ENCODE assay signal across 14 mouse cellular contexts in the genomic region with DNA sequence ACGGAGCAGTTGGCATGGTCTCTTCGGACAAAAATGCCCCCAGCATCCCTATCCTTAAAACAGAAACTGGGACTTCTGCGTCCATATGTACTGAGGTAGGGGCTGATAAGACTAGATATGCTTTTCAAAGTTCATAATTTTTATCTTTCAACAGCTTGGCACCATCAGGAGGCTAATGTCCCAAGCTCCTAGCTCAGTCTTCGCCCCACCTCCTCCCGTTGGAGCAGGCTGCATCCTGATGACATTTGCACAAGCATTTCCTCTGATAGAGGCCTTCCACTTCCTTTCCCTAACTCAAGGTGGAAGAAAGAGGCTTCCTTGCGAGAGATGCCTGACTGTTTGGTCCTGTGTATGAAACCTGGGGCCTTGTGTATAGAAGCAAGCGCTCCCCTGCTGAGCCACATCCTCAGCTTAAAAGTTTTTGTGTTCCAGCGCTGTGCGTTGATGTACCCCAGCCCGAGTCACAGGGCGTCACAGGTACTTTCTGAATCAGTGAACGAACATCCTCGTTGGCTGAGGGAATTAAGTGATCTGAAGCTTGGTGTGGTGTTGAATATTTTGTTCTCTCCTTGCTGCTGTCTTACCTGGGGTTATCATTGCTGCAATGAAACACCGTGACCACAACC. TPM values are rescaled to one million over a fixed set of nuclear protein-coding genes. Genes with fewer than 3 reads are reported as not detected.
DNase-seq lines count a peak whose midpoint lies in the region; ATAC-seq lines count a peak whose summit lies in the region.
"Had no signal": no experiment of that assay in that cellular context is flagged by ENCODE, and none has a peak within 500 bp of the region (broad histone marks: within the 10 kb centered on the region; RNA-seq: fewer than 3 reads in every experiment).

No protein-coding gene starts in this region.

- 80% methylated on average over 14 of the region's 14 CpGs for WGBS in forebrain, embryonic 13.5 days
- 79% methylated on average over 14 of the region's 14 CpGs for WGBS in forebrain, embryonic 11.5 days
- 76% methylated on average over 14 of the region's 14 CpGs for WGBS in hindbrain, embryonic 15.5 days
- 76% methylated on average over 14 of the region's 14 CpGs for whole genome bisulfite sequencing in hindbrain, embryonic 12.5 days
- 80% methylated on average over 14 of the region's 14 CpGs for WGBS in midbrain, embryonic 15.5 days

- peak overlapping the region; percentile 19; the same call in 1 of the 2 replicates for H3K27ac ChIP-seq in forebrain, embryonic 13.5 days
- H3K27ac ChIP-seq in forebrain, embryonic 11.5 days (ENCODE audit: low read depth, low read length) = no peak overlapping the region
- H3K27ac ChIP-seq in hindbrain, embryonic 15.5 days (replicated peaks) = no peak overlapping the region
- no peak overlapping the region for H3K27ac ChIP-seq in hindbrain, embryonic 12.5 days
- H3K27ac ChIP-seq in midbrain, embryonic 15.5 days = peak overlapping the region; percentile 61
- H3K27ac ChIP-seq: gastrocnemius, adult 2 months; limb, embryonic 13.5 days had no signal

- H3K36me3 ChIP-seq in forebrain, embryonic 13.5 days (ENCODE audit: poor library complexity, severe bottlenecking) = no peaks in the 10 kb centered on the region
- H3K36me3 ChIP-seq in forebrain, embryonic 11.5 days (ENCODE audit: control insufficient read depth, insufficient read depth, low read length) = no peaks in the 10 kb centered on the region
- H3K36me3 ChIP-seq in hindbrain, embryonic 15.5 days = no peaks in the 10 kb centered on the region
- H3K36me3 ChIP-seq in hindbrain, embryonic 12.5 days = no peaks in the 10 kb centered on the region
- no peaks in the 10 kb centered on the region for H3K36me3 ChIP-seq in midbrain, embryonic 15.5 days (replicated peaks)
- H3K36me3 ChIP-seq: limb, embryonic 13.5 days had no signal

- H3K9ac ChIP-seq in forebrain, embryonic 13.5 days = no peak overlapping the region
- H3K9ac ChIP-seq in forebrain, embryonic 11.5 days (ENCODE audit: low read length) = no peak overlapping the region
- H3K9ac ChIP-seq in hindbrain, embryonic 15.5 days = no peak overlapping the region
- H3K9ac ChIP-seq in hindbrain, embryonic 12.5 days = no peak overlapping the region
- no peak overlapping the region for H3K9ac ChIP-seq in midbrain, embryonic 15.5 days
- H3K9ac ChIP-seq: limb, embryonic 13.5 days had no signal

- no peak overlapping the region for H3K4me3 ChIP-seq in forebrain, embryonic 13.5 days
- H3K4me3 ChIP-seq in forebrain, embryonic 11.5 days (ENCODE audit: low read depth, low read length) = no peak overlapping the region
- no peak overlapping the region for H3K4me3 ChIP-seq in hindbrain, embryonic 15.5 days
- H3K4me3 ChIP-seq in hindbrain, embryonic 12.5 days = no peak overlapping the region
- H3K4me3 ChIP-seq in midbrain, embryonic 15.5 days = no peak overlapping the region
- H3K4me3 ChIP-seq: gastrocnemius, adult 2 months; limb, embryonic 13.5 days had no signal

- H3K4me2 ChIP-seq in forebrain, embryonic 13.5 days = no peak overlapping the region
- no peak overlapping the region for H3K4me2 ChIP-seq in forebrain, embryonic 11.5 days (ENCODE audit: low read depth, low read length, severe bottlenecking)
- H3K4me2 ChIP-seq in hindbrain, embryonic 15.5 days = peak overlapping the region; percentile 30; the same call in 1 of the 2 replicates
- no peak overlapping the region for H3K4me2 ChIP-seq in hindbrain, embryonic 12.5 days (replicated peaks)
- H3K4me2 ChIP-seq in midbrain, embryonic 15.5 days = peak overlapping the region; percentile 33
- H3K4me2 ChIP-seq: limb, embryonic 13.5 days had no signal

- H3K4me1 ChIP-seq in forebrain, embryonic 13.5 days = peaks cover 6% of the 10 kb centered on the region; the same call in 1 of the 2 replicates
- H3K4me1 ChIP-seq in forebrain, embryonic 11.5 days (replicated peaks; ENCODE audit: control insufficient read depth, insufficient read depth, low read length) = no peaks in the 10 kb centered on the region
- H3K4me1 ChIP-seq in hindbrain, embryonic 15.5 days (replicated peaks) = peaks cover 6% of the 10 kb centered on the region; the same call in 1 of the 2 replicates
- peaks cover 8% of the 10 kb centered on the region; the same call in 1 of the 2 replicates for H3K4me1 ChIP-seq in hindbrain, embryonic 12.5 days
- peaks cover 7% of the 10 kb centered on the region for H3K4me1 ChIP-seq in midbrain, embryonic 15.5 days
- H3K4me1 ChIP-seq: limb, embryonic 13.5 days had no signal

- DNase-seq in forebrain, embryonic 11.5 days (ENCODE audit: low spot score) = no peak
- DNase-seq in R1 (ENCODE audit: low read depth, low spot score) = peak; percentile 85
- no peak for DNase-seq in ovary, postnatal 10 days (ENCODE audit: low spot score)
- no peak for DNase-seq in embryo, embryonic 9.5 days (ENCODE audit: extremely low spot score)
- DNase-seq: gastrocnemius, adult 2 months; kidney, adult 2 months; lung, postnatal 4 days; right cerebral cortex, postnatal 14 days had no signal

- H3K27me3 ChIP-seq in forebrain, embryonic 13.5 days = no peaks in the 10 kb centered on the region
- H3K27me3 ChIP-seq in forebrain, embryonic 11.5 days (ENCODE audit: control insufficient read depth, insufficient read depth, low read length) = no peaks in the 10 kb centered on the region
- H3K27me3 ChIP-seq in hindbrain, embryonic 15.5 days = no peaks in the 10 kb centered on the region
- no peaks in the 10 kb centered on the region for H3K27me3 ChIP-seq in hindbrain, embryonic 12.5 days
- no peaks in the 10 kb centered on the region for H3K27me3 ChIP-seq in midbrain, embryonic 15.5 days (replicated peaks)
- H3K27me3 ChIP-seq: limb, embryonic 13.5 days had no signal

- no peak; the same call in 1 of the 2 replicates for ATAC-seq in forebrain, embryonic 13.5 days
- no peak; the same call in 1 of the 2 replicates for ATAC-seq in forebrain, embryonic 11.5 days (replicated peaks; ENCODE audit: low FRiP score)
- ATAC-seq in hindbrain, embryonic 15.5 days (ENCODE audit: low FRiP score, low read depth) = 0 out of 2 replicates have a peak, but pooled peaks have one; percentile 36
- ATAC-seq in hindbrain, embryonic 12.5 days (ENCODE audit: low FRiP score) = no peak
- ATAC-seq in midbrain, embryonic 15.5 days (replicated peaks) = 0 out of 2 replicates have a peak, but pooled peaks have one; percentile 30

- no peaks in the 10 kb centered on the region for H3K9me3 ChIP-seq in forebrain, embryonic 13.5 days (replicated peaks)
- no peaks in the 10 kb centered on the region for H3K9me3 ChIP-seq in forebrain, embryonic 11.5 days (ENCODE audit: control insufficient read depth, low read length)
- H3K9me3 ChIP-seq in hindbrain, embryonic 15.5 days = no peaks in the 10 kb centered on the region
- H3K9me3 ChIP-seq in hindbrain, embryonic 12.5 days (replicated peaks) = no peaks in the 10 kb centered on the region
- no peaks in the 10 kb centered on the region for H3K9me3 ChIP-seq in midbrain, embryonic 15.5 days
- H3K9me3 ChIP-seq: G1E; limb, embryonic 13.5 days had no signal

RNA-seq across cellular contexts. Expression of a gene that starts 28.5 kb away (rescaled TPM):
- polyA plus RNA-seq in forebrain, embryonic 13.5 days (2015; fragmentation: Nextera tagmentation; extraction: Ambion mirVana) = 2.8 and 3.1 TPM in 2 replicates
- 3.6 and 3.8 TPM in 2 replicates for polyA plus RNA-seq in forebrain, embryonic 11.5 days (2014; fragmentation: Nextera tagmentation; extraction: Ambion mirVana)
- polyA plus RNA-seq in hindbrain, embryonic 15.5 days (2015; fragmentation: Nextera tagmentation; extraction: Ambion mirVana) = 6.3 and 6.7 TPM in 2 replicates
- 5.7 and 6.1 TPM in 2 replicates for polyA plus RNA-seq in hindbrain, embryonic 12.5 days (2016; fragmentation: Nextera tagmentation; extraction: Ambion mirVana)
- polyA plus RNA-seq in midbrain, embryonic 15.5 days (2015; fragmentation: Nextera tagmentation; extraction: Ambion mirVana) = 7.9 and 8.5 TPM in 2 replicates

Comparison
In these comparisons a context has a peak if more than half of its experiments do, and no peak if none do; other contexts are left out.
1. ATAC-seq: peak in hindbrain, embryonic 15.5 days (single experiment) and midbrain, embryonic 15.5 days (single experiment); none in forebrain, embryonic 13.5 days (single experiment), forebrain, embryonic 11.5 days (single experiment) and hindbrain, embryonic 12.5 days (single experiment).
2. H3K27ac ChIP-seq: peak in forebrain, embryonic 13.5 days (single experiment) and midbrain, embryonic 15.5 days (single experiment); none in forebrain, embryonic 11.5 days (single experiment), hindbrain, embryonic 15.5 days (single experiment) and hindbrain, embryonic 12.5 days (single experiment).
3. H3K4me2 ChIP-seq: peak in hindbrain, embryonic 15.5 days (single experiment) and midbrain, embryonic 15.5 days (single experiment); none in forebrain, embryonic 13.5 days (single experiment), forebrain, embryonic 11.5 days (single experiment) and hindbrain, embryonic 12.5 days (single experiment).